Mouse (Mus musculus): Measurements from ENCODE around the gene Nipa2. TPM values are rescaled to one million over a fixed set of nuclear protein-coding genes. Genes with fewer than 3 reads are reported as not detected.
"Not testable (repeated sequence)": the region's sequence is repeated elsewhere in the genome, so short reads cannot be mapped to it uniquely, and the experiment has no call there.

Gene Nipa2
- polyA plus RNA-seq, 1 experiment from 2014 or later = 45.2 TPM

GRCm38 (mm10) chr7:55918365-55918764 is 43.9 kb downstream of the Nipa2 start:
- not testable (repeated sequence) for H3K27me3 ChIP-seq (ENCODE audit: insufficient read depth, poor library complexity, severe bottlenecking); H3K9me3 ChIP-seq; H3K4me3 ChIP-seq; H3K27ac ChIP-seq; DNase-seq (ENCODE audit: low spot score); H3K4me1 ChIP-seq
- WGBS = 95% methylated on average over 11 of the region's 11 CpGs
- peaks cover 90% of the 10 kb centered on the region for H3K36me3 ChIP-seq

GRCm38 (mm10) chr7:55912118-55912517 is 50.2 kb downstream of the Nipa2 start:
- 93% methylated on average over 5 of the region's 5 CpGs for WGBS
- no peak for DNase-seq (ENCODE audit: low spot score)
- no peaks in the 10 kb centered on the region for H3K4me1 ChIP-seq
- H3K4me3 ChIP-seq = no peak overlapping the region
- H3K27ac ChIP-seq = no peak overlapping the region
- H3K9me3 ChIP-seq = no peaks in the 10 kb centered on the region
- H3K36me3 ChIP-seq = peaks cover 90% of the 10 kb centered on the region
- H3K27me3 ChIP-seq (ENCODE audit: insufficient read depth, poor library complexity, severe bottlenecking) = no peaks in the 10 kb centered on the region

- Histone ChIP-seq H3K9me3 (no peaks in the 10 kb centered on the region), H3K27ac (no peak overlapping the region), H3K36me3 (peaks cover 90% of the 10 kb centered on the region), H3K4me3 (no peak overlapping the region), H3K4me1 (no peaks in the 10 kb centered on the region), H3K27me3 (ENCODE audit: insufficient read depth, poor library complexity, severe bottlenecking) (no peaks in the 10 kb centered on the region)
- 88% methylated on average over 8 of the region's 8 CpGs for WGBS
- DNase-seq (ENCODE audit: low spot score) = no peak
Measured at GRCm38 (mm10) chr7:55911371-55911770, 50.9 kb downstream of the Nipa2 start.

- DNase-seq (ENCODE audit: low spot score) = no peak
- Histone ChIP-seq H3K4me1 (no peaks in the 10 kb centered on the region), H3K9me3 (no peaks in the 10 kb centered on the region), H3K36me3 (peaks cover 92% of the 10 kb centered on the region), H3K27ac (no peak overlapping the region), H3K4me3 (no peak overlapping the region), H3K27me3 (ENCODE audit: insufficient read depth, poor library complexity, severe bottlenecking) (no peaks in the 10 kb centered on the region)
- WGBS = 87% methylated on average over 2 of the region's 2 CpGs
Measured at GRCm38 (mm10) chr7:55910356-55910755, 51.9 kb downstream of the Nipa2 start.

DNA sequence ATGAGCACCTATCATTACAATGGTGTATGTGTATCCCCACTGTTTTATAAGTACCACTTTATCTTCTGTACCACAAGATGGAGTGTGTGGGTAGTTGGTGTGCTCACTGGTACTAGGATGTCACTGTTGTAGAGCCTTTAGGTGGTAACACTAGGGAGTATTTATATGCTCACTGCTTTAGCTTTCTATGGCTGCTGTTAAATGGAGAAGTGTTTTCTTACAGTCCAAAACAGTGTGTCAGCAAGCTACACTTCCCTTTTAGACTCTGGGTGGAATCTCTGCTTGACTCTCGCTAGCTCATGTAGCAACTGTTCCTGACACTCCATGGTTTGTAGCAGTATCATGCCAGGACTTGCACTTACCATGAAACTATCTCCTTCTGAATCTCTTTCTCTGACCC is 52.8 kb downstream of the Nipa2 start:
- Histone ChIP-seq H3K27me3 (ENCODE audit: insufficient read depth, poor library complexity, severe bottlenecking) (no peaks in the 10 kb centered on the region), H3K27ac (no peak overlapping the region), H3K4me1 (no peaks in the 10 kb centered on the region), H3K4me3 (no peak overlapping the region), H3K9me3 (no peaks in the 10 kb centered on the region), H3K36me3 (peaks cover 92% of the 10 kb centered on the region)
- DNase-seq (ENCODE audit: low spot score) = no peak
- 92% methylated on average over 1 of the region's 1 CpGs for WGBS

GRCm38 (mm10) chr7:55905449-55905848 is 56.8 kb downstream of the Nipa2 start:
- Histone ChIP-seq H3K4me3 (no peak overlapping the region), H3K9me3 (no peaks in the 10 kb centered on the region), H3K4me1 (no peaks in the 10 kb centered on the region), H3K36me3 (peaks cover 97% of the 10 kb centered on the region), H3K27ac (no peak overlapping the region), H3K27me3 (ENCODE audit: insufficient read depth, poor library complexity, severe bottlenecking) (no peaks in the 10 kb centered on the region)
- 84% methylated on average over 2 of the region's 2 CpGs for WGBS
- no peak for DNase-seq (ENCODE audit: low spot score)

- Histone ChIP-seq H3K27ac (no peak overlapping the region), H3K27me3 (ENCODE audit: insufficient read depth, poor library complexity, severe bottlenecking) (no peaks in the 10 kb centered on the region), H3K36me3 (peaks cover 97% of the 10 kb centered on the region), H3K4me1 (no peaks in the 10 kb centered on the region), H3K9me3 (no peaks in the 10 kb centered on the region), H3K4me3 (no peak overlapping the region)
- 78% methylated on average over 5 of the region's 5 CpGs for WGBS
- DNase-seq (ENCODE audit: low spot score) = no peak
Measured at GRCm38 (mm10) chr7:55903766-55904165, 58.5 kb downstream of the Nipa2 start.

DNA sequence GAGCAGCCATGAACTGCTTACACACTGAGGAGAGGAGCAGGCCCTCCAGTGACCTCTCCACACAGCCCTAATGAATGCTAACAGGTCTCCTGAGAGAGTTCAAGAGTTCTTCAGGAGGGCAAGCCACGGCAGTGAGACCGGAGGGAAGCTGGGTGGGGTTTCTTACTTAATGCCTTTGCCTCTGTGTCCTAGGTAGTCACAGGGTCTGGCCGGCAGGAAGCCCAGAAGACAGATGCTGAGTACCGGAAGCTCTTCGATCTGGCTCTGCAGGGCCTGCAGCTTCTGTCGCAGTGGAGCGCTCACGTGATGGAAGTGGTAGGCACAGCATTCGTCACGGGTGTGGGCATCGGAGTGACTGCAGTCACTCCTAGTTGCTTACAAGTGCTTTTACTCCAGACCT is 70.5 kb downstream of the Nipa2 start:
- no peaks in the 10 kb centered on the region for H3K4me1 ChIP-seq
- no peaks in the 10 kb centered on the region for H3K9me3 ChIP-seq
- H3K27me3 ChIP-seq (ENCODE audit: insufficient read depth, poor library complexity, severe bottlenecking) = no peaks in the 10 kb centered on the region
- DNase-seq (ENCODE audit: low spot score) = no peak
- no peak overlapping the region for H3K27ac ChIP-seq
- peaks cover 85% of the 10 kb centered on the region for H3K36me3 ChIP-seq
- H3K4me3 ChIP-seq = no peak overlapping the region
- WGBS = 91% methylated on average over 11 of the region's 11 CpGs

- no peaks in the 10 kb centered on the region for H3K27me3 ChIP-seq (ENCODE audit: insufficient read depth, poor library complexity, severe bottlenecking)
- 0 out of 2 replicates have a peak, but pooled peaks cover 2% of the 10 kb centered on the region for H3K4me1 ChIP-seq
- H3K36me3 ChIP-seq = peaks cover 77% of the 10 kb centered on the region
- DNase-seq (ENCODE audit: low spot score) = no peak
- H3K9me3 ChIP-seq = no peaks in the 10 kb centered on the region
- no peak overlapping the region for H3K4me3 ChIP-seq
- no peak overlapping the region for H3K27ac ChIP-seq
Measured at GRCm38 (mm10) chr7:55890731-55891130, 71.5 kb downstream of the Nipa2 start.

- 88% methylated on average over 4 of the region's 4 CpGs for WGBS
Measured at GRCm38 (mm10) chr7:55889996-55890395, 72.3 kb downstream of the Nipa2 start.

GRCm38 (mm10) chr7:55888603-55889002 is 73.7 kb downstream of the Nipa2 start:
- no peak for DNase-seq (ENCODE audit: low spot score)
- H3K27ac ChIP-seq = no peak overlapping the region
- 85% methylated on average over 4 of the region's 4 CpGs for WGBS
- H3K9me3 ChIP-seq = no peaks in the 10 kb centered on the region
- no peak overlapping the region for H3K4me3 ChIP-seq
- 0 out of 2 replicates have a peak, but pooled peaks cover 3% of the 10 kb centered on the region for H3K4me1 ChIP-seq
- H3K27me3 ChIP-seq (ENCODE audit: insufficient read depth, poor library complexity, severe bottlenecking) = no peaks in the 10 kb centered on the region
- peaks cover 64% of the 10 kb centered on the region for H3K36me3 ChIP-seq

More at GRCm38 (mm10) chr7:55889996-55890395, 72.3 kb downstream of the Nipa2 start:
- Histone ChIP-seq H3K4me3 (no peak overlapping the region), H3K27me3 (ENCODE audit: insufficient read depth, poor library complexity, severe bottlenecking) (no peaks in the 10 kb centered on the region), H3K27ac (no peak overlapping the region), H3K4me1 (0 out of 2 replicates have a peak, but pooled peaks cover 3% of the 10 kb centered on the region), H3K9me3 (no peaks in the 10 kb centered on the region), H3K36me3 (peaks cover 71% of the 10 kb centered on the region)
- DNase-seq (ENCODE audit: low spot score) = no peak

Other genes starting within 250 kb of the Nipa2 start
- gene Siglech, start 194.3 kb downstream of the Nipa2 start, polyA plus RNA-seq (2016; fragmentation: Nextera tagmentation; extraction: Ambion mirVana) = not detected in 2 replicates
- 24.9 and 26.7 TPM in 2 replicates for gene Tubgcp5, start 168.3 kb downstream of the Nipa2 start, polyA plus RNA-seq (2016; fragmentation: Nextera tagmentation; extraction: Ambion mirVana)
- 63.7 and 68.4 TPM in 2 replicates for gene Cyfip1, start 120.7 kb downstream of the Nipa2 start, polyA plus RNA-seq (2016; fragmentation: Nextera tagmentation; extraction: Ambion mirVana)
- 5.6 and 6.8 TPM in 2 replicates for gene Nipa1, start 57.5 kb upstream of the Nipa2 start, polyA plus RNA-seq (2016; fragmentation: Nextera tagmentation; extraction: Ambion mirVana)
- gene Herc2, start 87.7 kb upstream of the Nipa2 start, polyA plus RNA-seq (2016; fragmentation: Nextera tagmentation; extraction: Ambion mirVana) = 18.1 and 20.8 TPM in 2 replicates

Measured in heart, embryonic 10.5 days (tissue).